Mouse (Mus musculus) spleen, adult 2 months (tissue): ENCODE measurements around the gene Best1. TPM values are rescaled to one million over a fixed set of nuclear protein-coding genes. Genes with fewer than 3 reads are reported as not detected.

ENCODE experiments used
- DNase-seq, 2 experiments: peaks; one replicate each; pipeline versions ENCODE4 v3.0.0 to v3.0.0-alpha.2; 2012 to 2021; ENCODE audit warnings: low spot score in 2 of 2, low read depth in 1 of 2
- H3K27ac ChIP-seq: fragments of 200-500 bp; 2 replicates; pipeline ENCODE4 v1.5.1; 2012; ENCODE audit warnings: low read length, inconsistent platforms; ENCODE audit not compliant: insufficient read depth
- H3K27me3 ChIP-seq: fragments of 200-500 bp; 2 replicates; pipeline ENCODE4 v1.6.1; 2012; ENCODE audit warnings: mild to moderate bottlenecking, moderate library complexity, low read length, inconsistent platforms; ENCODE audit not compliant: control insufficient read depth, insufficient read depth
- H3K36me3 ChIP-seq: fragments of 200-500 bp; 2 replicates; pipeline ENCODE4 v1.6.1; 2012; ENCODE audit warnings: mild to moderate bottlenecking, low read length, inconsistent platforms; ENCODE audit not compliant: control insufficient read depth, insufficient read depth
- H3K4me1 ChIP-seq: fragments of 200-500 bp; 2 replicates; pipeline ENCODE4 v1.6.1; 2011; ENCODE audit warnings: inconsistent platforms; ENCODE audit not compliant: control insufficient read depth, insufficient read depth, insufficient read length
- H3K4me3 ChIP-seq: fragments of 200-500 bp; 2 replicates; pipeline ENCODE4 v1.5.1; 2011; ENCODE audit warnings: mild to moderate bottlenecking, inconsistent platforms; ENCODE audit not compliant: insufficient read depth, insufficient read length; ENCODE audit errors: extremely low read depth
- CTCF ChIP-seq: fragments of 200-500 bp; IDR thresholded peaks from 2 replicates; pipeline ENCODE4 v1.5.1; 2011; ENCODE audit warnings: mild to moderate bottlenecking, inconsistent platforms; ENCODE audit not compliant: insufficient read depth, insufficient read length, insufficient replicate concordance; ENCODE audit errors: extremely low read depth
- POLR2A ChIP-seq: fragments of 200-500 bp; IDR thresholded peaks from 2 replicates; pipeline ENCODE4 v1.6.1; 2011; ENCODE audit warnings: low read depth, low read length, inconsistent platforms
- WGBS: fragments of 180-500 bp; shearing (Covaris S2); methylation state at CpG from one replicate; pipeline ENCODE4 v1.1.7; 2018; 5-methylcytosine and 5-hydroxymethylcytosine counted together
- polyA plus RNA-seq: library from polyadenylated mRNA; depleted of rRNA; stranded (reverse); fragments of >200 nt; gene quantifications from 2 replicates; pipeline ENCODE4 v1.2.3, GENCODE M21; 2012; rRNA removed

The Best1 gene
- 0.14 and 0.20 TPM in 2 replicates for polyA plus RNA-seq

DNA sequence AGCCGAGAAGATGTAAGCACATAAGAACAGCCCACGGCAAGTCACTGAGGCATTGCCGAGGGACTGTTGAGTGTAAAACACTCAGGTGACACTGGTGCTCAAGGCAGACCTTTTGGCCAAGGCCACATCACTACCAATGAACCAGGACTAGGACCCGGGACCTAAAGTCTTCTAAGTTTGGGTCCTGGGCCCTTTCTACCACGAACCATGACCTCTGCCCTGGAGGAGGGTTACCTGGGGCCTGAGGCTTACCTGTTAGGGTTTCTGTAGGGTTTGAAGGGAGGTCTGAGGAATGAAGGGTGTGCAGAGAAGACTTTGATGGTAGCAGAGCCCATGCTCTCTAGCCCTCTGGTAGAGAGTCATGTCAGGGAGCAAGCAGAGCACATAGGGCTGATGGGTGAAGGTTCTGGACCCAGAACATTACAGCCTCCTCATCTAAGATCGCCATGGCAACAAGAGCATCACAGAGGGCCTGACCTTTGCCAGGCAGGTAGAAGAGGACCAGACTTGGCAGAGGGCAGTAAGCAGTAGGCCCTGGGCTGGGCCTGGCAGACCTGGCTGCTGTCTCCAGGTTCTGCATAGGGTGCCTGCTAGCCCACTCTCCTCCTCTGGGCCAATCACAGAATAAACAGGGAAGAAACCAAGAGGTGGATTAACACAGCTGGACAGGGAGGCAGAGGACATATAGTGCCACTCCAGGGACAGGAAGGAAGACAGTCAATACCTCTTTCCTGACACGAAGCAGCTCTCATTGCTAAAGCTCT lies at the start of gene Best1, which contains the start of gene Rab3il1:
TSS of gene Best1 (minus strand) at position 428 of the 764 bp plus-strand sequence.
TSS of gene Rab3il1 (plus strand) at position 464 of the 764 bp plus-strand sequence.
- Histone ChIP-seq H3K4me3 (no peak within 1 kb of the TSS), H3K36me3 (no peaks in the 10 kb centered on the region), H3K27ac (no peak within 1 kb of the TSS), H3K4me1 (no peaks in the 10 kb centered on the region), H3K27me3 (no peaks in the 10 kb centered on the region)
- no peak for DNase-seq
- TF ChIP-seq POLR2A (no peak), CTCF (no peak)
- WGBS, result 83% methylated on average over 7 of the region's 7 CpGs

DNA sequence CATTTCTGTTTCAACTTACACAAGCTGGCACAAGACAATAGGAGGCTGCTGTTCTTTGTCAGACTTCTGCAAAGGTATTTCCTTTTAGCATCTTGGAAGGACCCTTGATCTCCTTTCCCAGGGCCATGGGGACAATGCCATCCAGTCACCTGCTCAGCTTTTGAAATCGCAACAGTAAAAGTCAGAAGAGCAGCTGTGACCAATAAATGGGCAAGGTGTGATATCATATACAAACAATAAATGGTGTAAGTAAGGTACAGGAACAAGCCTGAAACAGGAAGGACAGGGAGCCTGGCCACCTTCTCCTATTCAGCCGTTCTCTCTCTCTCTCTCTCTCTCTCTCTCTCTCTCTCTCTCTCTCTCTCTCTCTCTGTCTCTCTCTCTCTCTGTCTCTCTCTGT lies 49.0 kb upstream of the Best1 start:
- Histone ChIP-seq H3K36me3 (no peaks in the 10 kb centered on the region), H3K27me3 (no peaks in the 10 kb centered on the region), H3K27ac (no peak overlapping the region), H3K4me1 (peaks cover 13% of the 10 kb centered on the region; the same call in 1 of the 2 replicates), H3K4me3 (no peak overlapping the region)
- TF ChIP-seq POLR2A, result no peak
- TF ChIP-seq CTCF, result no peak
- WGBS, result 73% methylated on average over 2 of the region's 2 CpGs
- DNase-seq, result no peak

DNA sequence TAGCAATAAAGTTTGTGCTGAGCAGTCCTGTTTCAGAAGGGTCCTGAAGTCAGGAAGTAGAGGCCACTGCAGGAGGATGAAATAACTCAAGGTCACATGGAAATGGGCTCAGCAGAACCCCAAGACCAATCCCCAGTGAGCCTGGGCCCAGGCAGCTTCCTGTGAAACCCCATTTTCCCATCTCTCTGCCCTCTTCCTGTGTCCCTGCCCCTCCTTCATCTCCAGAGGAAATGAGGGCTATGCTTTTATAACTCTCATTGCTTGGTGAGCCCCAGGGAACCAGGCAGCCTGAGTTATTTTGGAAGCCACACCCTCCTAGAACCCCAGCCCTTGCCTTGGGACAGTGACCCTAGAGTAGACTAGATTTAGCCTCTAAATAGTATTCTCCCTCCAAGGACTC lies 48.1 kb upstream of the Best1 start:
- Histone ChIP-seq H3K4me3 (no peak overlapping the region), H3K27ac (no peak overlapping the region), H3K4me1 (peaks cover 13% of the 10 kb centered on the region; the same call in 1 of the 2 replicates), H3K27me3 (no peaks in the 10 kb centered on the region), H3K36me3 (no peaks in the 10 kb centered on the region)
- DNase-seq, result no peak
- no peak for TF ChIP-seq POLR2A
- TF ChIP-seq CTCF, result no peak

DNA sequence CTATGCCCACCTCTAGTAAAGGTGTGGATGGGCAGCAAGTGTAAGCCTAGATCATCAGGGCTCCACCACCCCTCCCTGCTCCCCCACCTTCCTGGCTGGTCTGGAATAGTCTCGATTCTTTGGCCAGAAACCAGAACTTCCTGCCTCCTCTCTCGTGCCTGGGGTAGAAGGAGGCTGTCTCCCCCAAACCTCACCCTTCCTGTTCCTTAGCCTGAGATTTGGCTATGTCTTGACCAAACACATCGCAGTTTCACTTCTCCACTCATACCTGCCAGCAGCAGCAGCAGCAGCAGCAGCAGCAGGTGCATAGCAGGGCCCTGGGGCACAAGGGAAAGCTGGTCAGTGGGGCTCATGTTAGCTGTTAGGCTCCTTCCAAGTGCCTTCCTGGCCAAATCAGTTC lies 45.5 kb upstream of the Best1 start:
- Histone ChIP-seq H3K27me3 (no peaks in the 10 kb centered on the region), H3K36me3 (no peaks in the 10 kb centered on the region), H3K27ac (0 out of 2 replicates have a peak overlapping the region, but pooled peaks have one; percentile 13), H3K4me3 (no peak overlapping the region), H3K4me1 (peaks cover 18% of the 10 kb centered on the region; the same call in 1 of the 2 replicates)
- DNase-seq, result peak; percentile 12 to 47
- TF ChIP-seq CTCF, result no peak
- TF ChIP-seq POLR2A, result no peak
- 6% methylated on average over 3 of the region's 3 CpGs for WGBS

- H3K4me3 ChIP-seq, result no peak overlapping the region
- no peak for DNase-seq
These were observed 44.9 kb upstream of the Best1 start for GRCm38 (mm10) chr19:10046346-10046745.

GRCm38 (mm10) chr19:10045707-10046106 lies 44.3 kb upstream of the Best1 start:
- no peak for DNase-seq
- Histone ChIP-seq H3K36me3 (no peaks in the 10 kb centered on the region), H3K27ac (no peak overlapping the region), H3K4me3 (no peak overlapping the region), H3K27me3 (peaks cover 9% of the 10 kb centered on the region; the same call in 1 of the 2 replicates), H3K4me1 (peaks cover 22% of the 10 kb centered on the region)
- WGBS, result 56% methylated on average over 2 of the region's 2 CpGs
- TF ChIP-seq POLR2A (no peak), CTCF (no peak)

More at GRCm38 (mm10) chr19:10046346-10046745, 44.9 kb upstream of the Best1 start:
- Histone ChIP-seq H3K27ac (0 out of 2 replicates have a peak overlapping the region, but pooled peaks have one; percentile 13), H3K36me3 (no peaks in the 10 kb centered on the region), H3K27me3 (peaks cover 6% of the 10 kb centered on the region; the same call in 1 of the 2 replicates), H3K4me1 (peaks cover 22% of the 10 kb centered on the region)
- 69% methylated on average over 4 of the region's 4 CpGs for WGBS
- no peak for TF ChIP-seq POLR2A
- no peak for TF ChIP-seq CTCF

- no peak for DNase-seq
- Histone ChIP-seq H3K27ac (no peak overlapping the region), H3K36me3 (no peaks in the 10 kb centered on the region), H3K4me1 (peaks cover 22% of the 10 kb centered on the region), H3K4me3 (no peak overlapping the region), H3K27me3 (peaks cover 9% of the 10 kb centered on the region; the same call in 1 of the 2 replicates)
- TF ChIP-seq CTCF (no peak), POLR2A (no peak)
These were observed 42.2 kb upstream of the Best1 start for GRCm38 (mm10) chr19:10043643-10044042.
